Comparison of ENCODE assay signal across 26 mouse cellular contexts in the genomic region with DNA sequence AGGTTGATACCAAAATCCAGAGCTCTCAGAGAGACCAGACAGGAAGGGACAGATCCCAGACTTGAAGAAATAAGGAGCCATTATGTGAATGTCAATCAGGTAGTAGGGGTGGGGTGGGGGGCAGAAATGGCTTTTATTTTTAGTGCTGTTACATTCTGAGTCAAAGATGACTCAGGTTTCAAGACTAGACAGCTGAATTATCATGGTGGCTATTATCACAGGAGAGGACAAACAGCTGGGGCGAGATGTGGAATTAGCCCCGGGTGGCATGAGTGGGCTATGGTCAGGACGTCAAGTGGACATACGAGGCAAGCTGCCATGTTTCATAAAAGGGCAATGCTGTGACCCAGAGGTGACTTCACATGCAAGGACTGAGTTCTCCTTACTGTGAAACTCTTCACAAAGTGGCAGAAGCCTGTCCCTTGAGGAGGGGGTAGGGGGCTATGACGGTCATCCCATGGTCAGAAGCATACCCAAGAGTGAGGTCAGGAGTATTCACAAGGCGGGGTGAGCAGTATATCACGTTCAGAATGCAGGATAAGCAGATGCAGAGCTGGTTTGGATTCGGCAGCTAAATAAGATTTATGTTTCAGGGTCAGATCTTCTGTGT. TPM values are rescaled to one million over a fixed set of nuclear protein-coding genes. Genes with fewer than 3 reads are reported as not detected.
"Had no signal": no experiment of that assay in that cellular context is flagged by ENCODE, and none has a peak within 500 bp of the region (broad histone marks: within the 10 kb centered on the region; RNA-seq: fewer than 3 reads in every experiment).

No protein-coding gene starts in this region.

- H3K4me3 ChIP-seq: kidney, embryonic 15.5 days; limb, embryonic 12.5 days; limb, embryonic 15.5 days; midbrain, embryonic 12.5 days; midbrain, embryonic 15.5 days; neural tube, embryonic 13.5 days; stomach, embryonic 15.5 days had no signal

- H3K4me1 ChIP-seq: limb, embryonic 12.5 days; limb, embryonic 15.5 days; midbrain, embryonic 12.5 days; midbrain, embryonic 15.5 days; neural tube, embryonic 13.5 days; stomach, embryonic 15.5 days had no signal

- DNase-seq: kidney, adult 8-10 months; kidney, postnatal 10 days; kidney, postnatal 36 days; left cerebral cortex, postnatal 4 days; liver, postnatal 0 days; lung, embryonic 14.5 days; retina, postnatal 1 day; right cerebral cortex, postnatal 25 days; spleen, adult 18-20 months; thymus, postnatal 25 days had no signal

- H3K36me3 ChIP-seq: kidney, embryonic 15.5 days; limb, embryonic 12.5 days; limb, embryonic 15.5 days; midbrain, embryonic 12.5 days; midbrain, embryonic 15.5 days; neural tube, embryonic 13.5 days; stomach, embryonic 15.5 days had no signal

- H3K27ac ChIP-seq: kidney, embryonic 15.5 days; limb, embryonic 12.5 days; limb, embryonic 15.5 days; liver, embryonic 14.5 days; midbrain, embryonic 12.5 days; midbrain, embryonic 15.5 days; neural tube, embryonic 13.5 days; stomach, embryonic 15.5 days had no signal

- H3K9me3 ChIP-seq: kidney, embryonic 15.5 days; limb, embryonic 12.5 days; limb, embryonic 15.5 days; midbrain, embryonic 12.5 days; midbrain, embryonic 15.5 days; neural tube, embryonic 13.5 days; stomach, embryonic 15.5 days had no signal

- ATAC-seq: liver, postnatal 0 days; lung, postnatal 0 days; midbrain, embryonic 15.5 days had no signal

- H3K27me3 ChIP-seq: kidney, embryonic 15.5 days; limb, embryonic 12.5 days; limb, embryonic 15.5 days; midbrain, embryonic 12.5 days; midbrain, embryonic 15.5 days; neural tube, embryonic 13.5 days; stomach, embryonic 15.5 days had no signal

- H3K4me2 ChIP-seq: kidney, embryonic 15.5 days; limb, embryonic 12.5 days; limb, embryonic 15.5 days; liver, embryonic 11.5 days; lung, embryonic 14.5 days; midbrain, embryonic 12.5 days; midbrain, embryonic 15.5 days; neural tube, embryonic 13.5 days; stomach, embryonic 15.5 days had no signal

- H3K9ac ChIP-seq: kidney, embryonic 15.5 days; limb, embryonic 12.5 days; limb, embryonic 15.5 days; liver, embryonic 14.5 days; liver, postnatal 0 days; lung, embryonic 14.5 days; midbrain, embryonic 12.5 days; midbrain, embryonic 15.5 days; neural tube, embryonic 13.5 days; stomach, embryonic 15.5 days had no signal

RNA-seq across cellular contexts. Expression of a gene that starts 42.5 kb away (rescaled TPM):
- total RNA-seq: layer of hippocampus, adult 18-20 months; layer of hippocampus, postnatal 14 days; left cerebral cortex, adult 8-10 months; left cerebral cortex, postnatal 14 days; left cerebral cortex, postnatal 4 days; neutrophil, adult 5-6 weeks had no signal
- polyA plus RNA-seq: kidney, embryonic 15.5 days; limb, embryonic 12.5 days; liver, embryonic 11.5 days; liver, embryonic 14.5 days; liver, postnatal 0 days; lung, embryonic 14.5 days; lung, postnatal 0 days; midbrain, embryonic 12.5 days; midbrain, embryonic 15.5 days; neural tube, embryonic 13.5 days; stomach, embryonic 15.5 days; thymus, postnatal 0 days had no signal

RNA-seq across cellular contexts. Expression of a gene that starts 47.4 kb away (rescaled TPM):
- total RNA-seq: neutrophil, adult 5-6 weeks had no signal
- polyA plus RNA-seq: limb, embryonic 15.5 days had no signal
